Mouse (Mus musculus) lung, postnatal 25 days (tissue): ENCODE results near the gene Guca1b.
"Not testable (repeated sequence)": the region's sequence is repeated elsewhere in the genome, so short reads cannot be mapped to it uniquely, and the experiment has no call there.

Source experiments
- DNase-seq: peaks from one replicate; pipeline ENCODE4 v3.0.0; 2022; ENCODE audit warnings: low spot score

Guca1b gene

GRCm38 (mm10) chr17:47409897-47410861, 25.0 kb downstream of the Guca1b start:
- not testable (repeated sequence) for DNase-seq

DNA sequence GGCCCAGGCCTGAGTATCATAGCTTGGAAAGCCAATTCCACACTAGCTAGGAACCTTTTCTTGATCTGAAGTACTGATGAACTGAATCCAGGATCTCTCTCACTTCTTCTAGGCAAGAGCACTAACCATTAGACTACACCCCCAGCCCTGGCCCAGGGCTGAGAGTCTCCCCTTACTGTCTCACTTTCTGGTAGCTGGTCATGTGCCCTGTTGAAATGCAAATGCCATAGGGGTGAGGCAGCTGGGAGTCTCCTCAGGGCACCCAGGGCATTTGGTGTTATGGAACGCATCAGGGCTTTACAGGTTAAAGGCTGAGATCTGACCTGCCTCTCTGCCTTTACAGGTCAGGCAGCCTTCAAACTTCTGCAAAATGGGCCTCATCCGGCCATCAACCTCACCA, 35.0 kb downstream of the Guca1b start:
- no peak for DNase-seq

DNA sequence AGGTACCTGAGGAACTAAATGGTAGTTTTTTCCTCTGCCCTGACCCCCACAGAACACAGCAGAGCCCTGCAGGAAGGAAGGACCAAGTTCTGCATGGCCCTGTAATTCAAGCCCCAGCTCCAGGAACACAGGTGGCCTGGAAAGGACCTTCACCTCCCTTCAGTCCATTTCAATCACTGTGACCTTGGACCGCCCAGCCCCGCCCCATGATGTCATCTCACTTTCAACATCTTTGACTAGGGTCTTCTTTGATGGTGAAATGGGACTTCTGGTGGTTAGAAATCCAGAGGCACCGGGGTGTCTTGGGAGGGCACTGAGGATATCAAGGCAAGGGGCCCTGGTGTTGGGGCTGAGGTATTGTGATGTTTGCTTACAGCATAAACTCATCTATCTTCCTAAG, 36.4 kb downstream of the Guca1b start:
- no peak for DNase-seq

DNA sequence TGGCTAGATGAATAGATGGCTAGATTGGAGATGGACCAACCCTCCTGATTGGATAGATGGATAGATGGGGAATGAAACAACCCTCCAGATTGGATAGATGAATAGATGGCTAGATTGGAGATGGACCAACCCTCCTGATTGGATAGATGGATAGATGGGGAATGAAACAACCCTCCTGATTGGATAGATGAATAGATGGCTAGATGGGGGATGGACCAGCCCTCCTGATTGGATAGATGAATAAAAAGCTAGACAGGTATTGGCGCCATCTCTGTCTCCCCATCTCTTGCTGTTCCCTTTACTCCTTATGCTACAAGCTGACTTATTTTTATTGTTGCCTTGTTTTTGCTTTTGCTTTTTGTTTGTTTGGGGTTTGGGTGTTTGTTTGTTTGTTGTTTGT, 37.4 kb downstream of the Guca1b start:
- not testable (repeated sequence) for DNase-seq

GRCm38 (mm10) chr17:47424186-47424585, 39.0 kb downstream of the Guca1b start:
- DNase-seq: no peak

GRCm38 (mm10) chr17:47427316-47427715, 42.1 kb downstream of the Guca1b start:
- no peak for DNase-seq

DNA sequence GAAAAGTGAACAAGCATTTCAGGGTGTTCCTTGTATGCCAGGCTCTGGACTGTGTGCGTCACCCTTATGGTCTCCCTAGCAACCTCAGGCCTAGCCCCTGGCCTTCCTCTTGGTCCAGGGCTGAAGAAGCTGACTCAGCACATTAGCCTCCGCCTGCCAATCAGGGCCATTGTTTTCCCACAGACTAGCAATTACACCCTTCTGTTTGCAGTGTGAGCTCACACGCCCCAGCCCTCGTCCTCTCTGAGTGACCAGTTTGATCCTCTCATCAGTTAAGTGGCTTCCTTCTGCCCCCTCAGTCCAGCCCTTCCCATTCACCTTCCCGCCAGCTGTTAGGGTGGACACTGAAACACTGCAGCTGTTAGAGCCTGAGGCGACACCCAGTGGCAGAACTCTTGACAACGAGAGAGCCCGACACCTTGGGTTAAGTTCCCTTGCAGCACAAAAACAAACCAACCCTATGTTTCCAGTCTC, 43.7 kb downstream of the Guca1b start:
- DNase-seq: peak; percentile 64

- DNase-seq: no peak
Measured at GRCm38 (mm10) chr17:47430815-47431214, 45.6 kb downstream of the Guca1b start.

DNA sequence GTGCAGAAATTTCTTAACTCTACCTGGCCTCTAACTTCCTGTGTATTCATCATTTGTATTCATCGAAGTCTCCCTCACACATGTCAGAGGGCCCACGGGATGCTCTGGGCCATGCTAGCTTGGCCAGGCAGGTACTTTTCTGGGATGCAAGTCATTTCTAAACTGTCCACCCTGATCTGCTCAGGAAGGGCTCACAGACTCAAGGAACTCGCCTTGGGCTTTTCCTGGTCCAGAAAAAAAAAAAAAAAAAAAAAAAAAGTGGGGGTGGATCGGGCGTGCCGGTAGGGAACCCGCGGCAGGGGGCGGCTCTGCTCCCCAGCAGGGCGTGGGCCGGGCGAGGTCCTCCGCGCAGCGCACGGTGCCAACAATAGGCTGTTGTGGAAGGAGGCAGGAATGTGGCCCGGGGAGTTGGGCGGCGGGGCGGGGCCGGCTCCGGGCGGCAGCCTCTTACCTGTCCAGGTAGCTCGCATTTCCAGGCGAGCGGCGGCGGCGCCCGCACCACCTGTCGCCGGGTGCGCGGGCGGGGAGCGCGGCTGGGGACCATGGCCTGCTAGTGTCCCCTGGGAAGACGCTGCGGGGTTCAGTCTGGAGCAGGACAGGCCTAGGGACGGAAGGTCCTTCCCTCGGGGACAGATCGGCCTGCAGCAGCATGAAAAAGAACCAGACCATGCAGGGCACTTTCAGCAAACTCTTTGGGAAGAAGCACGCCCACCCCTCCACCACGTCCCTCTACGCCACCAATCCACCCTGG, 51.1 kb downstream of the Guca1b start, which contains the start of gene AI661453:
TSS of gene AI661453 (plus strand) at position 460 of the 751 bp plus-strand sequence.
- peak; percentile 90 for DNase-seq

GRCm38 (mm10) chr17:47436907-47437547, 51.8 kb downstream of the Guca1b start, which contains the start of gene 1700001C19Rik:
Gene 1700001C19Rik, minus strand, starts transcription at chr17:47437376.
- peak; percentile 36 for DNase-seq

DNA sequence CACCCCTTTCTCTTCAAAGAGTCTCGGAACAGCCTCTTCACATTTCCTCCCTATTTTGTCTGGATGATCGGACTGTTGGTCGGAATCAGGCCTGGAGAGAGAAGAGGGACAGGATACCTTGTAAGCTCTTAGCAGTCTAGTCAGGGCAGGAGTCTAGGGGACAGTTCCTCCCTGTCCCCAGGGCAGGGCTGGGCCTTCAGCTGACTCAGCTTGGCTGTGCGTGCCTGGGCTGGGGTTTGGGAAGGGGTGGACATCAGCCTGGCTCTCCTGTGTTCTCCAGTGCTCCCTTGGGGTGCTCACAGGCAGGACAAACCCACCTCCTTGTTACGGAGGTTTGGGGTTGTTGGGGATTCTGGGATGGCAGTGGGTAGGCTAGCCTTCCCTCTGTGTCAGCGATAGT, 53.4 kb downstream of the Guca1b start:
- DNase-seq: no peak

DNA sequence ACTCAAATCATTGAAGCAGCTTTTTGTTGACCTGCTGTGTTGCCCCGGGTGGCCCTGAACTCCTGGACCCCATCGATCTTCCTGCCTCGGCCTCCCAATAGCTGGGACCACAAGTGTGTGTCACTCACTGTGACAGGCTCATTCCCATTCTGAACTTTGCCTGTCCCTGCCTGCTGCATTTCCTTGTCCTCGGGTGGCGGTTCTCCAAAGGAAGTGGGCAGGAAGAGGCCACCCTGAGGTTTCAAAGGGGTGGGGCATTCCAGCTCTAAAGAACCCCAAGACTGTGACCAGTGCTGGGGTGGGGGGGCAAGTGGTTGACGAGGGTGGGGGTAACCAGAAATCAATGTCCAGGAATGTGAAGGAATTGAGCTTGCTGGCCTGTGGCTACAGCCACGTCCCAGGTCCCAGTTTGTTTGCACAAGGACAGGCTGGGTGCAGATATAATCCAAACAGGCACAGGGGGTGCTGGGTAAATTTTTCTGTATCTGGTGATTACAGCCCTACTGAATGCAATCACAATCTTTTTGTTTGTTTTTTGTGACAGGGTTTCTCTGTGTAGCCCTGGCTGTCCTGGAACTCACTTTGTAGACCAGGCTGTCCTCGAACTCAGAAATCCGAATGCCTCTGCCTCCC, 54.3 kb downstream of the Guca1b start:
- DNase-seq: peak; percentile 56

DNA sequence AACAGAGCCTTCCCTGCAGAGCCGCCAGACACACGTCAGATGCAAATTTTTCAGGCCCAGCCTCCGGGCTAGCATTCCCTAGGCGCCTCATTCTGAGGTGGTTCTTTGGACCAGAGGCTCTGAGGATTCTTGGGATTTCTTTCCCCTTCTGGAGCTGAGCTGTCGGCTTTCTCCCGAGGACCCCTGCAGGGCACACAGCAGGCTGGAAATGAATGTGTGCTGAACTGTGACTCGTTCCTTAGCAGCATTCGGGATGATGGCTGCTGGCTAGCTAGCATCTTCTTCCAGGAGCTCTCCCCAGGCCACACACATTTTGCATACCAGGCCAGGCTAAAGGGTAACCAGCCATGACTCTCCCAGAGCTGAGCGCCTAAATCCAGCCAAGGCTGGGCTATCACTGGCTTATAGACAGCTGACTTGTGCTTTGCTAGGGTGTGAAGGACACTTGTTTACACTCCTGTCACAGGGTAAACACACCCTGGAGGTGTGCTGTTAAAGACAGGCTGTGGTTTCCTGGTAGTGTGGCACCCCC, 55.2 kb downstream of the Guca1b start:
- no peak for DNase-seq

- no peak for DNase-seq
Measured at GRCm38 (mm10) chr17:47441296-47442051, 56.3 kb downstream of the Guca1b start.

DNA sequence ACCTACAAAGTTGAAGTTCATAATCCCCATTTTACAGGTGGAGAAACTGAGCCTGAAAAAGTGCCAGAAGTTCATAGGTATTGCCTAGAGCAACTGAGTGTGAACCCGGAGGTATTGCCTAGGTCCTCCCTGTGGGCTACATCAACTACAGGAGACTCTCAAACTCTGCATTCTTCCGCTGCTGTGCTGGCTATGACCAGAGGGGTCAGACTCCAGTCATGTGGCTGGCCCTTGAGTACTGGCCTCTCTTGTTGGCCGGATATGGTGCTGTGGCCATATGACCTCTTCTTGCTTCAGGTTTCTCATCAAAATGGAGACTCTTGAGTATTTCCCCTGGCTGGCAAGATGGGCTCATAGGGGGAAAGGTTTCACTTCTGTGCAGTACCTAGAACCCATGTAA, 57.1 kb downstream of the Guca1b start:
- DNase-seq: no peak
